ENCODE assay signal across 11 mouse cellular contexts in the genomic region with DNA sequence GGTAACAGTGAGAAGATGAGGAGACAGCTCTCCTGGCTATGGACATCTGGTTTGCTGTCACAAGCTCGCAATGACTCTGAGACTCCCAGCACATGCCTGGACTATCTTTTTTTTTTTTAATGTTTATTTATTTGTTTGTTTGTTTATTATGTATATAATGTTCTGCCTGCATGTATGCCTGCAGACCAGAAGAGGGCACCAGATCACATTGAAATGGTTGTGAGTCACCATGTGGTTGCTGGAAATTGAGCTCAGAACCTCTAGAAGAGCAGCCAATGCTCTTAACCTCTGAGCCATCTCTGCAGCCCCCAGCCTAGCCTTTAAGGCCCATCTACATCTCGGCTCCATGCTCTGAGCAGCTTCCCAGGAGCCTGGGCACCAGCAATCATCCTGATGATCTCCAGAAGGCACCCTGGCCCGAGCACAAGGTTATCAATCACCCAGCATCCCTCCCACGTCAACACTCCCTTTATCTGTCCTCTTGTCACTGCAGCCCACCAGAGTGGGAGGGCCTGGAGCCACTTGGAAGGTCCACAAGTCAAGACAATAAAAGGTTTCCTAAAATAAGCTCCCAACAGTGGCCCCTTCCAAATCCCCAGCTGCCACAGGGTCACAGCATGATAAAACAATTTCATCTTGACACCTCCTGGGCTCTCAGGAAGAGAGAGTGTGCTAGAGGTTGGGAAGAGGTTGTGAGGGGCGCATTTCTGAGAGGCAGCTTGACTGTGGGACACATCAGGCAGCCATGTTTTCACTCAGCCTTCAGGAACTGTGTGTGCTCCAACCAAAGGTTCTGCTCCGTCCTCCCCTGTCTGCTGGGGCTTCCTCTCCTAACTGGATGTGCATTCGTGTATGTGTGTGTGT.
DNase-seq lines count a peak whose midpoint lies in the region; ATAC-seq and TF ChIP-seq lines count a peak whose summit lies in the region.
"Had no signal": no experiment of that assay in that cellular context is flagged by ENCODE, and none has a peak within 500 bp of the region (broad histone marks: within the 10 kb centered on the region; RNA-seq: fewer than 3 reads in every experiment).

No protein-coding gene starts in this region.

- no peak overlapping the region for H3K9ac ChIP-seq in intestine, postnatal 0 days (ENCODE audit: low read depth, low read length)
- no peak overlapping the region for H3K9ac ChIP-seq in intestine, embryonic 15.5 days
- no peak overlapping the region for H3K9ac ChIP-seq in neural tube, embryonic 14.5 days (replicated peaks; ENCODE audit: low read depth, low read length)
- no peak overlapping the region for H3K9ac ChIP-seq in neural tube, embryonic 15.5 days (replicated peaks)

- H3K4me1 ChIP-seq in intestine, postnatal 0 days (replicated peaks; ENCODE audit: control insufficient read depth, insufficient read depth, low read length), result 0 out of 2 replicates have a peak, but pooled peaks cover 8% of the 10 kb centered on the region
- H3K4me1 ChIP-seq in intestine, embryonic 15.5 days (replicated peaks), result peaks cover 9% of the 10 kb centered on the region
- peaks cover 20% of the 10 kb centered on the region for H3K4me1 ChIP-seq in neural tube, embryonic 14.5 days (ENCODE audit: control insufficient read depth, insufficient read depth, low read length)
- peaks cover 36% of the 10 kb centered on the region for H3K4me1 ChIP-seq in neural tube, embryonic 15.5 days

- ATAC-seq in intestine, postnatal 0 days, result no peak
- ATAC-seq in intestine, embryonic 15.5 days, result no peak
- 0 out of 2 replicates have a peak, but pooled peaks have one; percentile 5 for ATAC-seq in neural tube, embryonic 14.5 days (ENCODE audit: low read depth)
- ATAC-seq in neural tube, embryonic 15.5 days (ENCODE audit: low FRiP score), result no peak

- 60% methylated on average over 7 of the region's 7 CpGs for WGBS in intestine, postnatal 0 days
- 47% methylated on average over 7 of the region's 7 CpGs for WGBS in intestine, embryonic 15.5 days
- 31% methylated on average over 7 of the region's 7 CpGs for WGBS in neural tube, embryonic 14.5 days
- 36% methylated on average over 7 of the region's 7 CpGs for WGBS in neural tube, embryonic 15.5 days

- TF ChIP-seq CTCF in intestine, postnatal 0 days (IDR thresholded peaks at IDR 0.05; ENCODE audit: low read depth), result peak; percentile 65

- H3K4me3 ChIP-seq in intestine, postnatal 0 days (ENCODE audit: low read depth, low read length), result no peak overlapping the region
- H3K4me3 ChIP-seq in intestine, embryonic 15.5 days (replicated peaks), result no peak overlapping the region
- no peak overlapping the region for H3K4me3 ChIP-seq in neural tube, embryonic 14.5 days (ENCODE audit: low read depth, low read length)
- no peak overlapping the region for H3K4me3 ChIP-seq in neural tube, embryonic 15.5 days (replicated peaks)
- H3K4me3 ChIP-seq: limb, embryonic 10.5 days had no signal

- no peaks in the 10 kb centered on the region for H3K27me3 ChIP-seq in intestine, postnatal 0 days (replicated peaks; ENCODE audit: control insufficient read depth, insufficient read depth, low read length)
- H3K27me3 ChIP-seq in intestine, embryonic 15.5 days (replicated peaks), result no peaks in the 10 kb centered on the region
- no peaks in the 10 kb centered on the region for H3K27me3 ChIP-seq in neural tube, embryonic 14.5 days (ENCODE audit: control insufficient read depth, insufficient read depth, low read length)
- no peaks in the 10 kb centered on the region for H3K27me3 ChIP-seq in neural tube, embryonic 15.5 days (replicated peaks)

- no peak overlapping the region for H3K27ac ChIP-seq in intestine, postnatal 0 days (ENCODE audit: low read depth, low read length)
- H3K27ac ChIP-seq in intestine, embryonic 15.5 days, result no peak overlapping the region
- no peak overlapping the region for H3K27ac ChIP-seq in neural tube, embryonic 14.5 days (ENCODE audit: low read depth, low read length)
- no peak overlapping the region for H3K27ac ChIP-seq in neural tube, embryonic 15.5 days (replicated peaks)
- H3K27ac ChIP-seq: limb, embryonic 10.5 days had no signal

- peak; percentile 58 for DNase-seq in embryo, embryonic 10 days (ENCODE audit: low spot score)
- no peak for DNase-seq in embryo, embryonic 11 days
- no peak for DNase-seq in spleen, postnatal 36 days (ENCODE audit: low spot score in 2 of 2)
- no peak for DNase-seq in lung, postnatal 14 days
- DNase-seq: adrenal gland, adult 8-10 months; cerebellum, adult 9-10 months had no signal

- H3K4me2 ChIP-seq in intestine, postnatal 0 days (replicated peaks; ENCODE audit: low read depth), result no peak overlapping the region
- no peak overlapping the region for H3K4me2 ChIP-seq in intestine, embryonic 15.5 days (replicated peaks)
- H3K4me2 ChIP-seq in neural tube, embryonic 14.5 days (ENCODE audit: low read depth, low read length), result no peak overlapping the region
- H3K4me2 ChIP-seq in neural tube, embryonic 15.5 days, result no peak overlapping the region

- H3K9me3 ChIP-seq in intestine, postnatal 0 days (ENCODE audit: control insufficient read depth), result no peaks in the 10 kb centered on the region
- no peaks in the 10 kb centered on the region for H3K9me3 ChIP-seq in intestine, embryonic 15.5 days
- no peaks in the 10 kb centered on the region for H3K9me3 ChIP-seq in neural tube, embryonic 14.5 days (ENCODE audit: control insufficient read depth, low read length)
- 0 out of 2 replicates have a peak, but pooled peaks cover 4% of the 10 kb centered on the region for H3K9me3 ChIP-seq in neural tube, embryonic 15.5 days (replicated peaks)
- H3K9me3 ChIP-seq: limb, embryonic 10.5 days had no signal

- no peaks in the 10 kb centered on the region for H3K36me3 ChIP-seq in intestine, postnatal 0 days (ENCODE audit: control insufficient read depth, insufficient read depth)
- no peaks in the 10 kb centered on the region for H3K36me3 ChIP-seq in intestine, embryonic 15.5 days
- no peaks in the 10 kb centered on the region for H3K36me3 ChIP-seq in neural tube, embryonic 14.5 days (ENCODE audit: control insufficient read depth, insufficient read depth, low read length)
- H3K36me3 ChIP-seq in neural tube, embryonic 15.5 days, result no peaks in the 10 kb centered on the region
- H3K36me3 ChIP-seq: limb, embryonic 10.5 days had no signal
